ENCODE assay signal across 8 mouse cellular contexts in genomic region chr1:152815265-152815701, GRCm38 (mm10). TPM values are rescaled to one million over a fixed set of nuclear protein-coding genes. Genes with fewer than 3 reads are reported as not detected.
A peak's percentile ranks its signal among the peaks of the same experiment; 100 is the strongest.
DNase-seq lines count a peak whose midpoint lies in the region; ATAC-seq and TF ChIP-seq lines count a peak whose summit lies in the region.

No protein-coding gene starts in this region.

- no peaks in the 10 kb centered on the region for H3K27me3 ChIP-seq in limb, embryonic 12.5 days
- no peaks in the 10 kb centered on the region for H3K27me3 ChIP-seq in midbrain, embryonic 12.5 days

- no peaks in the 10 kb centered on the region for H3K9me3 ChIP-seq in limb, embryonic 12.5 days
- no peaks in the 10 kb centered on the region for H3K9me3 ChIP-seq in midbrain, embryonic 12.5 days

- intact Hi-C loops in left cerebral cortex, adult 2 months (cut with DNase I), result no loop called here

- H3K4me2 ChIP-seq in limb, embryonic 12.5 days, result no peak overlapping the region
- no peak overlapping the region for H3K4me2 ChIP-seq in midbrain, embryonic 12.5 days (replicated peaks)

- H3K9ac ChIP-seq in limb, embryonic 12.5 days (replicated peaks), result no peak overlapping the region
- no peak overlapping the region for H3K9ac ChIP-seq in midbrain, embryonic 12.5 days (replicated peaks)

- ATAC-seq in limb, embryonic 12.5 days (ENCODE audit: insufficient number of reproducible peaks, insufficient read depth, low FRiP score, low TSS enrichment, low read depth), result peak; percentile 61; the same call in 1 of the 2 replicates
- peak; percentile 55; the same call in 1 of the 2 replicates for ATAC-seq in midbrain, embryonic 12.5 days (ENCODE audit: low FRiP score, low read depth)

- WGBS in limb, embryonic 12.5 days, result 36% methylated on average over 7 of the region's 7 CpGs
- 48% methylated on average over 7 of the region's 7 CpGs for WGBS in midbrain, embryonic 12.5 days

- no peak overlapping the region for H3K4me3 ChIP-seq in left cerebral cortex, adult 2 months
- H3K4me3 ChIP-seq in limb, embryonic 12.5 days (replicated peaks), result no peak overlapping the region
- no peak overlapping the region for H3K4me3 ChIP-seq in midbrain, embryonic 12.5 days

- H3K36me3 ChIP-seq in limb, embryonic 12.5 days, result no peaks in the 10 kb centered on the region
- H3K36me3 ChIP-seq in midbrain, embryonic 12.5 days, result no peaks in the 10 kb centered on the region

- TF ChIP-seq CTCF in left cerebral cortex, adult 2 months (IDR thresholded peaks at IDR 0.05), result peak; percentile 28

- DNase-seq in left cerebral cortex, adult 2 months (ENCODE audit: extremely low spot score in 1 of 2, low spot score in 2 of 2), result no peak
- no peak for DNase-seq in left cerebral cortex, adult 11 months (ENCODE audit: low spot score)
- DNase-seq in c-Kit-positive CD71-positive TER-119-negative erythroid progenitor cells, embryonic 14.5 days (ENCODE audit: low read depth), result peak; percentile 20
- peak; percentile 53 for DNase-seq in forelimb bud, embryonic 11.5 days (ENCODE audit: low read depth, low spot score)
- DNase-seq in spleen, postnatal 14 days (ENCODE audit: low spot score in 2 of 2), result no peak
- no peak for DNase-seq in urinary bladder, postnatal 10 days (ENCODE audit: low spot score)

- H3K4me1 ChIP-seq in limb, embryonic 12.5 days (replicated peaks), result 0 out of 2 replicates have a peak, but pooled peaks cover 7% of the 10 kb centered on the region
- H3K4me1 ChIP-seq in midbrain, embryonic 12.5 days, result peaks cover 47% of the 10 kb centered on the region

- no peak overlapping the region for H3K27ac ChIP-seq in left cerebral cortex, adult 2 months
- no peak overlapping the region for H3K27ac ChIP-seq in limb, embryonic 12.5 days
- H3K27ac ChIP-seq in midbrain, embryonic 12.5 days (replicated peaks), result peak overlapping the region; percentile 25; the same call in 1 of the 2 replicates

RNA-seq across cellular contexts. Expression of gene Ncf2, which starts 15.3 kb away (rescaled TPM):
- total RNA-seq in left cerebral cortex, adult 2 months (2021), result 1 to 10 TPM; 2.6 to 4.1 TPM
- 1.9 and 2.9 TPM in 2 replicates for polyA plus RNA-seq in limb, embryonic 12.5 days (2016; fragmentation: Nextera tagmentation; extraction: Ambion mirVana)
- polyA plus RNA-seq in midbrain, embryonic 12.5 days (2016; fragmentation: Nextera tagmentation; extraction: Ambion mirVana), result 2.2 and 3.0 TPM in 2 replicates

RNA-seq across cellular contexts. Expression of gene Arpc5, which starts 48.9 kb away (rescaled TPM):
- 10 to 100 TPM; 89.6 to 94.7 TPM for total RNA-seq in left cerebral cortex, adult 2 months (2021)
- 174 and 183 TPM in 2 replicates for polyA plus RNA-seq in limb, embryonic 12.5 days (2016; fragmentation: Nextera tagmentation; extraction: Ambion mirVana)
- polyA plus RNA-seq in midbrain, embryonic 12.5 days (2016; fragmentation: Nextera tagmentation; extraction: Ambion mirVana), result 285 and 287 TPM in 2 replicates

RNA-seq across cellular contexts. Expression of gene Rgl1, which starts 49.1 kb away (rescaled TPM):
- total RNA-seq in left cerebral cortex, adult 2 months (2021), result 100 to 1,000 TPM; 113 to 132 TPM
- polyA plus RNA-seq in limb, embryonic 12.5 days (2016; fragmentation: Nextera tagmentation; extraction: Ambion mirVana), result 24.5 and 25.7 TPM in 2 replicates
- 16.3 and 18.2 TPM in 2 replicates for polyA plus RNA-seq in midbrain, embryonic 12.5 days (2016; fragmentation: Nextera tagmentation; extraction: Ambion mirVana)

Comparison
In these comparisons a context has a peak if more than half of its experiments do, and no peak if none do; other contexts are left out.
1. DNase-seq: peak in c-Kit-positive CD71-positive TER-119-negative erythroid progenitor cells, embryonic 14.5 days (single experiment) and forelimb bud, embryonic 11.5 days (single experiment); none in left cerebral cortex, adult 2 months (0 of 2), left cerebral cortex, adult 11 months (single experiment), spleen, postnatal 14 days (0 of 2) and urinary bladder, postnatal 10 days (single experiment).